Mouse (Mus musculus) A20 (cell line): ENCODE data around the gene Ing2.

Experiments used
- DNase-seq: peaks from one replicate; pipeline ENCODE4 v3.0.0-alpha.2; 2011; ENCODE audit warnings: low read depth, low spot score

Gene Ing2

GRCm38 (mm10) chr8:47675786-47676185, 430 bp upstream of the Ing2 start:
- DNase-seq: peak; percentile 88

DNA sequence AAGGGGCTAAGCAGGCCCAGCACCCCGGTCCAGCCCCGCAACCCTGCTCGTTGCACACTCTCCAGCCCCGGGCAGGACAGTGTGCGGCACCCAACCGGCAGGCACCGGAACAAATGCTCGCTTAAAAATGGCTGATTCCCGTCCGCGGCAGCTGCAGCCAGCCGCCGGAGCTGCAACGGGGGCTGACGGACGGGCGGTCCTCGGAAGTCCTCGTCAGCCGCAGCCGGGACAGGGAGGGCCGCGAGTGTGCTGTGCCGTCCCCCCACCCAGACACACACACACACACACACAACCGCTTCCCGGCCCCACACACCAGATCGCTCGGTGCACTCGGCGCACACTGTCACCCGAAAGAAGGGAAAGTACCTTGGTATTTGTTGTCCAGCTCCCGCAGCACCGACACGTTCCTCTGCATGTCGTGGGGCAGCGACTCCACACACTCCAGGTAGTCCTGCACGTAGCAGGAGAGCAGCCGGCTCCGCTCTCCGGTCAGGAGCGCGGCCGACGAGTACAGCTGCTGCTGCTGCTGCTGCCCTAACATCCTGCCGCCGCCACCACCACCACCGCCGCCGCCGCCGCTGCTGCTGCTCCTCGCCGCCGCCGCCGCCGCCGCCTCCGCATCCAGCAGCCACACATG, 1.1 kb downstream of the Ing2 start:
- DNase-seq: no peak

GRCm38 (mm10) chr8:47673317-47674139, 1.8 kb downstream of the Ing2 start:
- peak; percentile 93 for DNase-seq

DNA sequence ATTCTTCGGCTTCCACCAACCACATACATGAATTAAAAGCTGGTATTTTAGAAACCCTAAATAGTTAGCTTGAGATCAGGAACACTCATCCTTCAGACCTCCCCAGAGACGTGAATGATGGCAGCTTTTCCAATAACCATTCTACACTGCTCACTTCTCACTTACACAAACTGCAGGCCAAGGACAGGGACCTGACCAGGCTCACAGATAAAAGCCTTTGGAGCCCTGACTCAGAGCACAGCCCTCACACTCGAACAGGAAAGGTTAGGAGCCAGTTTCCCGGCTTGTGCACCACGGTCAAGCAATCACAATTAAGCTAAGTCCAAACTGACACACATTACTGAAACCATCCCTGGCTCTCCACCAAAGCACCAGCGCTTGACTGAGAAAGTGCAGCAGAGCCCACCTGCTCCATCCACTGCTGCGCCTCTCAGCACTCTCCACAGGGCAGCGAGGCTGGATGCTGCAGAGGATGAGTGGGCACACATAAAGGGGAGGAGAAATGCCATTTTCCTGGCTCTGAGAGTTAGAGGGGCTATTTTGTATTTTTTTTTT, 11.0 kb downstream of the Ing2 start:
- no peak for DNase-seq

- no peak for DNase-seq
These were observed 12.2 kb downstream of the Ing2 start for GRCm38 (mm10) chr8:47663201-47663600.

- no peak for DNase-seq
These were observed 12.6 kb downstream of the Ing2 start for GRCm38 (mm10) chr8:47662716-47663115.

- DNase-seq: no peak
These were observed 15.0 kb downstream of the Ing2 start for GRCm38 (mm10) chr8:47660394-47660793.

DNA sequence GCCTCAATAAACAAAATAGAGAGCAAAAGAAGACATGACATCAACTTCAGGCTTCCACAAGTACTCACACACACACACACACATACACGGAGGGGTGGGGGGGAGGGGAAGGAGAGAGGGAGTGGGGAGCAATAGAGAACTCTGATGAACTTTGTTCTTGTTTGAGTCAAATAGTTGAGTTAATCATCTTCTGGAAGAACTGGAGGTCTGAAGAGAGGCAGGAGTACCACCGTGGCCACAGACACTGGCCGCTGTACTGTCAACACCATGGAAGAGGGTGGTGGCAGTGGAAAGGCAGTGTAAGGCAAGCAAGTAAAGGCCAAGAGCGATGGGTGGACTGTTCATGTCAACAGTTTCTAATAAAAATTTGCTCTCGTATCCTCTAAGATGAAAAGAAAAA, 15.9 kb downstream of the Ing2 start:
- no peak for DNase-seq

DNA sequence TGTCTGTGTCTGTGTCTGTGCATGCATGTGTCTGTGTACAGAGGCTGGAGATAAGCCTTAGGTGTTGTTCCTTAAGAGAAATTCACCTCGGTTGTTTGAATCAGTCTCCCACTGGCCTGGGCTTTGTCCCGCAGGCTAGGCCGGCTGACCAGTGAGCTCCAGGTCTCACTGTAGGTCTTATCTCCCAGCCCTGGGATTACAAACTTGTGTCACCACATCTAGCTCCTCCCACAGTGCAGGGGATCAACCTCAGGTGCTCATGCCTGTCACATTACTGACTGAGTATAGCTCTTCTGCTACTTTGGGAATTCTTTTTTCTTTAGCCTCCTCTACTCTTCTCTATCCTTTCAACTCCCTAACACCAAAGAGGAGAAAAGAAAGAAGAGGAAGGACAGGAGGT, 20.9 kb downstream of the Ing2 start:
- no peak for DNase-seq

DNA sequence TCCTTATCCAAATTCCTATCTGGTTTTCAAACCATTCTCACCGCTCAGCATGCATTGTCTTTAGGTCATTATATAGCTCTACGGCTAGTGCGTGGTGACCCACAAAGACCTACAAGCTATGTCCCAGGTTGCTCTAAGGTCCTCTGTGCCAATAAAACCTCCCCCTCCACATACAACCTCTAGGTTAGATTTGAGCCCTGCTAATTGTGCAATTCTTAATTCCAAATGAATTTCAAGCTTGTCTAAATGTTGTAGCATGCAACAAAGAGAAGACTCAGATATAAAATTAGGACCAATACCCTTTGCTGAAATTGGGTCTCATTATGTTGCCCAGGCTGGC, 22.6 kb downstream of the Ing2 start:
- no peak for DNase-seq

- no peak for DNase-seq
These were observed 23.2 kb downstream of the Ing2 start for GRCm38 (mm10) chr8:47651913-47652736.

DNA sequence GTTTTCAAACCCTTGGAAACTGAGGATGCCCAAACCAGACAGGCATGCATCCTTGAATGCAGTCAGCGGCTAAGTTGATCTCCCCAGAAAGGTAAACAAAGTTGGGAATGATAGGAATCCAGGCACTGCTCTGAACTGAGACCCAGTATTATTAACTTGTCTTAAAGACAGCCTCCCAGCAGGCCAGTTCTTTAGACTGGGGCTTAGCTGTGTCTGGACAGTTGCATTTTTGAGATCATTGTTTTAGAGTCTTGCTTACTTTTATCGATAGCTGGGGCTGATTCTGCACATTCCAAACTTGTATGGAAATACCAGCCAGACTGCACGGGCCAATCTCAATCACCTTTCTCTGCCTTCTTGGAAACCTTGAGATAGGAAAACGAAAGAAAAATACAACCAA, 24.5 kb downstream of the Ing2 start:
- no peak for DNase-seq

GRCm38 (mm10) chr8:47649551-47649950, 25.8 kb downstream of the Ing2 start:
- no peak for DNase-seq

DNA sequence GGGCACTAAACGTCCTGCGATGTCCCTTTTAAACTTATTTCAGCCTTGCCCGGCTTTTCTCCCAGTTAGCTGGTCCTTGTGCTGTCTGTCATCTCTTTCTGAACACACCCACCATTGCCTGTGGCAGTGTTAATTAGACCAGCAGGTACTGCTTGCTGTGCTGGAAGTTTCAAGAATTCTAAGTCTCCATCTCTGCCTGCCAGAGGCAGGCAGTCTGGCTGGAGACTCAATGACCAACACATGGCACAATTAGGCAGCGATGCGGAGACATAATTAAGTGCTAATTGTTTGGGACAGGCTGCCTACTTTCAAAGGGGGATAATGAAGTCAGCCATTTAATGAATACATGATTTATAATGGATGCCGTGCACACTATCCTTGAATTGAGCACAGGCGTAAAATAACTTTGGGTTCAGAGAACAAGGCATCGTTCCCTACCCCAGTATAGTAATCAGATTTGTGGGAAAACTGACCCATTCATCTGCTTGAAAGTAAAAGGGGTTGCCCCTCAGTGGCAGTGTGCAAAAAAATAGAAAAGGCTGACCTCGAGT, 32.8 kb downstream of the Ing2 start:
- no peak for DNase-seq

DNA sequence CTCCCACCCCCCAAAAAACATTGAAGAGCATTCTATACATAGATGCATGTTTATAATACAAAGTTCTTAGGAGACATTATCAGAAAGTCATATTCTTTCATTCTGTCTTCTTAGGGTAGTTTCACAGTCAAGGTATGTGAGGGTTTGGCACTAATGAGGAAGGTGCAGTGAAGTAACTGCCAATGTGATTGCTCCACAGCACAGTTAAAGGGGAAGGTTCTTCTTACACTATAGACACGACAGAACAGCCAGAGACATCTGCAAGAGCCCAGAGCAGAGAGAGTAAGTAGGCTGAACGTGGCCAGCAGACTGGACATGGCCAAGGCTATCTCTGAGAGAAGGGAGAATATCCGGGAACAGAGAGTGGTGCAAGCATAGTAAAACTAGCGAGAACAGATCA, 38.2 kb downstream of the Ing2 start:
- DNase-seq: no peak

GRCm38 (mm10) chr8:47636032-47636431, 39.3 kb downstream of the Ing2 start:
- DNase-seq: no peak

- DNase-seq: peak; percentile 27
These were observed 40.5 kb downstream of the Ing2 start for GRCm38 (mm10) chr8:47634791-47635341.

DNA sequence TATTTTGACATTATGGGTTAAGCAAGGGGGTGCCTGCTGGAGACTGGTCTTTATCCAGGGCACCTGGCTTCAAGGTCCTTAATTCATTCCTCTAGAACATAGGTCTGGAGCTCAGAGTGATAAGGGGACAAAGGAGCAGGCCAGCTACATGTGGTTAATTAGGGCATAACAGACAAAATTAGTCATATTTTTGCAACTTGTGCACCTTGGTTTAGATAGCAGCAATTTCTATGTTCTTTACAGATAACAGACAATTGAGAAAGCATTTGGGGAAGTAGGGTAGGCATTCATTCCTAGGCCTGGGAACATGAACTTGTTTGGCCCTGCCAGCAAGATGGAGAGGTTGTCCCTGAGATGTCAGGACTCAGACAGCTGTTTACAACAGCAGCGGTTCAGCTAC, 54.2 kb downstream of the Ing2 start:
- no peak for DNase-seq
